Mouse (Mus musculus): Measurements from ENCODE around the gene Spns2. TPM values are rescaled to one million over a fixed set of nuclear protein-coding genes. Genes with fewer than 3 reads are reported as not detected.
A peak's percentile ranks its signal among the peaks of the same experiment; 100 is the strongest.

The Spns2 gene
- total RNA-seq, 1 experiment from 2014 or later: 6.9 TPM

DNA sequence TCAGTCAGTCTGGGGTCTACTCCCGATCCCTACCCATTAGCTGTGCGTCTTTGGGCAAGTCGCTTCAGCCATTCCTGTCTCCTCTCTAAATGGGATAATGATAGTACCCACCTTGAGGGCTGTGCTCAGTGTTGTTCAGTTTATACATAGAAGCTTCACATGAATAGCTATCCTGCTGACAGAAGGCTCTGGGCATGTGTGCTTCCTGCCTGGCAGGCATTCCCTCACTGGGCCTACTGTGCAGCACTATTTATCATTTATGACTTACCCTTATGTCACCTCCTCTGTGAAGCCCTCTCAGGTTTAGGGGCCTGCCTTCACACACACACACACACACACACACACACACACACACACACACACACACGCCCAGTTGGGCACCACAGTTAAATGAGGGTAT is 10.4 kb upstream of the Spns2 start:
- DNase-seq: no peak

DNA sequence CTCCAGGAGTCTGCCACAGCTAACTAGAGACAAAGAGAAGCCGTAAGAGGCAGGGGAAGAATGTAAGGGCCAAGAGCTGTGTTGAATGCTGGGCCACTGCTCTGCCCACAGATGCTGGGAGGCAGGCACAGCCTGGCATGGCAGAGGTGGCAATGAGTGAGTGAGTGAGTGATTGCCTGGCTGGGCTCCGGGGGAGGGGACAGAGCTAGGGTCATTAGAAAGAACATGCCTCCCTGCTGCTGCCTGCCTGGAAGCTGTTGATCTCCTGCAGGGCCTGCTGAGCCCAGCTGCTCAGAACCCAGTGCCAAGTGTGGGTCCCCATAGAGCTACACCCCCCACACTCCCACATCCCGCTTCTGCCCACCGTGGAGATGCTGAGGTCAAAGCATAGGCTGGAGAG is 7.7 kb upstream of the Spns2 start:
- no peak for DNase-seq

DNA sequence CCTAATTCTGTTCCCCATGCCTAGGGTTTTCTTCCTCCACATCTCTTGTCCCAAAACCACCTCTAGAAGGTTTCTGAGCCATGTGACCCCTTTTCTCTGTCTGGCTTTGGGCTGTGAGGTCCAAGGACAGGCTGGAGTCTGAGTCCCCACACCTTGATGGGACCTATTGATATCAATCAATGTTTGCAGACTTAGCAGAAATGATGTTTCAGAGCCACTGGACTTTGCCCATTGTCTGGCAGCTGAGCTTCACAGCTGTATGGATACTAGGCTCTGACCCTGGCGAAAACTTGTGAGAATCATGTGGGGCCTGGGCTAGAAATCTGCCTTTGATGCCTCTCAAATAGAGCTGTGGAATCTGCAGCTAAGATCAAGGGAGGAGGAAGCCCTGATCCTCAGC is 7.1 kb upstream of the Spns2 start:
- no peak for DNase-seq

DNA sequence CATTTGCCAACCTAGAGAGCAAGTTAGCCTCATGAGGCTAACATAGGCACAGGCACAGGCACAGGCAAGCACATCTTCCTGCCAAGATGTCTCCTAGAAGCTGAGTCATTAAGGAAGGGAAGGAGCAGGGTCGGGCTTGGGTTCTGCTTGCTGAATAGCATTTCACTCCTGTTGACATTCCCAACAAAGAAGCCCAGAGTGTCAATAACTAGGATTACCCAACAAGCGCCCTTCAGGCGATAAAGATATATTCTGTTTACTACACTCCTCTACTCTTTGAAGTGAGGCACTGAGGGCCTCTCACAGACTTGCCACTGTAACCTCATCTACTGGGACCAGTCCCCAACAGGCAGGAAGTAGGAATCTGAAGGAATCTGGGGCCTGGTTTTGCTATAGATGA is 6.4 kb upstream of the Spns2 start:
- no peak for DNase-seq

DNA sequence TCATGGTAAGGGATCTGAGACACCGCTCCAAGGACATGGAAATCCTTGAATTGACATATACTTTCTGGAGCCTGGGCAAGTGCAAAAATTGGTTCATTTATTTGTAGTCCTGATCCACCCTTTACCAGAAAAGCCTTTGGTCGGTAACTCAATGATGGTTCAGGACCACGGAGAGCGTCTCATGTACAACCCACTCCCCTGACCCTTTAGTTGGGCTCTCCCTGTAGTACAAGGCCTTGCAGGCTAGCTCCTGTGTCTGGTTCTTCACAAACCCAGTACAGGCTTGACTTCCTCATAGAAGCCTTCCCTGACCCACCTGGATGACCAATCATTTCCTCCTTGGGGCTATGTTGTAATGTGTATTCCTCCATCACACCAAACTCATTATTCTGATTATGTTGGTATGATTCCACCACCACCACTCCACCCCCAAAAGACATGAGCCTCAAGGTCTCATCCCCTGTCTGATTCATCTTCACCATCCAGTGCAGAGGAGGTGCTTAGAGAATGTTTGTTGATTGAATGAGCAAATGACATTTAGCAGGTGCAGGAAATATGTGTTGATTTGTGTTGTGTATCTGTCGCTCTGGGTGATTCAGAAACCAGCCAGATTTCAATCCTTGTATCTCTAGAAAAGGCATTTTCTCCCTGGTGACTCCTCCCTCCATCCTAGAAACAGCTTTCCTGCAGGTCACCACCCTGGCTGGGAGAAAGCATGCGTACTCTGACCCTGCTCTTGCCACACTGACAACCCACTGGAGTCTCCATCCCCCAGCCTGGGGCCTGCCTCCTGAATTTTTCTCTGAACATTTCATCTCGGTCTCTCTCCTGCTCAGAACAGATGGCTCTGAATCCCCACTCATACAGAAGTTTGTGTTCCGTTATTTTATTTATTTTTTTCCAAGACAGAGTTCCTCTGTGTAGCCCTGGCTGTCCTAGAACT is 4.6 kb upstream of the Spns2 start:
- DNase-seq: no peak

DNA sequence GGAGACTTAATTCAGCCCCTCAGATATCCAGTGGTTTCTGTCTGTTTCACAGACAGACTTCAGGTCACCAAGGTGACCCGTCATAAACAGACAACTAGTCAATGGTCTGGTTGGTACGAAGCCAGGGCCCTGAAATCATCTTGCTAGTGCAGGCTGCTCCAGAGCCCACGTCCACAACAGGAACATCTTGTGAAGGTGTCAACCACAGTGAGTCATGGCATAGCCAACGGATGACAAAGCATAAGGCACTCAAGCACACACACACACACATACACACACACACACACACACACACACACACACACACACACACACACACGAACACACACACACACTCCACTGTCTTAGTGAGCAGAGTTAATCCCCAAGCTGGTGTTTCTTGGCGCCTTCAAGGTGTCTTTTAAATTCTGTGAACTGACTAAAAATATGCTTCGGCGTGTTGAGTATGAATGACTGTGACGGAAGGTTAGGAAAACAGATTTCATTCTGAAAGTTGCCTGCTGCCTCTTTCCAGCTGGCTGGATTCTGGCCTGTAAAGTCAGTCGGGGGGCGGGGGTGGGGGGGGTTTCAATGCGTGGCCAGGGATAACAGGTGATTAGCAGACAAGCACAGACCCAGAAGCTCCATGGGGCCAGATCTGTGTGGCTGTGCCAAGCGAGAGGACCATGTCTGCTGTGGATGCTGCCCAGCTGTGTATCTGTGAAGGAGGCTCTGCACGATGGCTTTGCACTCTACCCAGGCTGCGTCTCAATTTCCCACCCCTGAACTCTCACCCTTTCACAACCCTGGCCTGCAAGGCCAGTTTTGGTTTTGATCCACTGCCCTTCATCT is 1.6 kb upstream of the Spns2 start:
- no peak for DNase-seq

DNA sequence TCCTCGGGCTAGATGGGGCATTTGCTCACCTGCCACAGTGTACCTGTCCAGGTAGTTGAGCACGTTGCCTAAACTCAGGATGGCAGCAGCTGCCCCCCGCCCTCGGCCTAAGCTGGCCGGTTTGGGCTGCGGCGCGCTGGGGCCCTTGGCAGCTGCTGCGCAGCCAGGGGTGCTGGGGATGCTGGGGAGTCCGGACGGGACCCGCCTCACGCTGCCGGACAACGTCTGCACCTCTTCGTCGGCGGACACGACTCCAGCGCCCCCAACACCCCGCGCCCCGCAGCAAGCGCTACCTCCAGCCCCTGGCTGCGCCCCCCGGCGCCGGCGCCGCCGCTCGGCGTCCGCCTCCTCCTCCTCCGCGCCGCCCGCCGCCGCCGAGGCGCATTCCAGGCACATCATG is 307 bp downstream of the Spns2 start:
- peak; percentile 20 for DNase-seq

DNA sequence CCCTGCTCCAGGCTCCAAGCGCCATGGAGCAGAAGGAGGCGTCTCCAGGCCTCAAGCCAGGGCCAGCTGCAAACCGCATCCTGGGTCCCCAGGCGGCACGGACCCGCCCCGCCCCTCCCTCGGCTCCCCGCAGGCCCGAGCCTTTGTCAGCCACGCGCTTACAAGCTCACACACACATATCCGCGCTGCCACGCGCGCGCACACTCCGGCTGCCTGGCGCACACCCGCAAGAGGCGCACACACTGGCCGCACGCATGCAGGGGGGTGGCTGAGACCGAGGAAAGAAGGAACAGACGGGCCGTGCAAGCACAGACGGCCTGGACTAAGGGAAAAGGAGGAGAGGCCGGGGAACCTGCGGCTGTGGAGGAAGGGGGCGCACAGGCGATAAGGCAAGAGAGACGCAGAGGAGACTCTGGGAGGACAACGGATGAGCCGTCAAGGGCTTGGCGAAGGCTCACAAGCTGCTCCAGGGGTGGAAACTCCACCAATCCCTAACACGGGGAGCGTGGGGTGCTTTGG is 892 bp downstream of the Spns2 start:
- DNase-seq: peak; percentile 43

DNA sequence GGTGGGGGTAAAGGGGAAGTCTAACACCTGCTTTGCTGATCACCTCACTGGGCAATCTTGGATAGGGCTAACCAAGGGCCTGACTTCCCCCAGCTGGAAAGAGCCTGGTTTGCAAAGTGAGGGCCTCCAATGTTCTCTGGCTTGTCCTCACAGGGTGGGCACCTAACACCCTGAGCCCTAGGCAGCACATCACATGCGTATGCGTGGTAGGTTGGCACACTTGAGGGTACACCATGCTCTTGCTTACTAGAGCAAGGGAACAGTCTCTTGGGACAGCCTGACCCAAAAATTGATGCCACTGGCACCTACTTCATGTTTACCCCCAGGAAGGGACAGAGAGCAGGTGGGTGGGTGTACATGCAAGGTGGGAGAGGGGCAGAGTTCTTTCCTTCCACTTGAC is 2.0 kb downstream of the Spns2 start:
- DNase-seq: no peak

DNA sequence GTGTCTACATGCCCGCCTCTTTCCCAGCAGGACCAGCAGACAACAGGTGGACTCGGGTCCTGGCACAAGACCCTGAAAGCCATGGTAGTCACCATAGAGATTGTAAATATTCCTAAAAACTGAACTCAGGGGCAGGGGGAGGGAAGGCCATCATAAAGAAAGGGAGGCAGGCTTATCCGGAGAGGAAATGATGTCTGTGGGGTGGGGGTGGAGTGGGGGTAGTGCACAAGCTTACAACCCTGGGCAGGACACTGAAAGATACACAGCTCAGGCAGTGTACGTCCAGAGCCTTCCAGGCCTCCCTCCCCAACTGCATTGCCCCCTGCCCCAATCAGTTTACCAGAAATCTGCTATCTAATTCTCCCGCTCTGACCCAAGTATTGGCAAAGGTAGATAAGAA is 2.5 kb downstream of the Spns2 start:
- no peak for DNase-seq

DNA sequence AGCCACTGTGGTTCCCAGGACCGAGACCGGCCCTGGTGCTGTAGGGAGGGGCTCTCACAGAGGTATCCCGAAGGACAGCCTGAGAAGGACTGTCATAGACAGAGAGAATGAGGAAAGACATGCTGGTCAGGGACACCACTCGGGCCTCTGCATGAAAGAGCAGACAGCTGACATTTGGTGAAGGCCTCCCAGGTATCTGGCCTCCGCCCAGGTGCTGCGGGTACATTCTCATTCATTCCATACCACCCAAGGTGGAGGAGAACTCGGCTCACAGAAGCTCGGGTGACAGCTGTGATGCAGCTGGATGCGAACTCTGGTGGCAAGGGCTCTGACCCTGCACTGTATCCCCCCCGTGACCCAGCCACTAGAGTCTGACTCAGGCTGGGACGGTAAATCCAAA is 3.7 kb downstream of the Spns2 start:
- DNase-seq: no peak

DNA sequence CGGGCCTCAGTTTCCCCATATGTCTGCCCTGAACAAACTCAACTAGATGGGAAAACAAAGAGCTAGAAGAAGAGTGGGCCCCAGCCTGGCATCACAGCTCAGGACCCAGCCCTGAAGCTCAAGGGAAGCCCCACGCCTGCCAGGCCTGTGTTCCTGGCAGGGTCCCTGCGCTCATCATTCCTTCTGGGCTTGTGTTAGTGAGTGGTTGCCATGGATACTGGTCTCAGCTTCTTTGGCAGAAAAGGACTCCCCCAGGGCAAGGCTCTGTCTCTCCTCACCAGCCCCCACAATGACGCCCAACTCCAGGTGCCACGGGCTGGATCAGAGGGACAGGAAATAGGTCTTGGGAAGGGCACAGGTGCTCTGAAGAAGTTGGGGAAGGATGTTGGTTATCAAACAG is 4.5 kb downstream of the Spns2 start:
- no peak for DNase-seq

DNA sequence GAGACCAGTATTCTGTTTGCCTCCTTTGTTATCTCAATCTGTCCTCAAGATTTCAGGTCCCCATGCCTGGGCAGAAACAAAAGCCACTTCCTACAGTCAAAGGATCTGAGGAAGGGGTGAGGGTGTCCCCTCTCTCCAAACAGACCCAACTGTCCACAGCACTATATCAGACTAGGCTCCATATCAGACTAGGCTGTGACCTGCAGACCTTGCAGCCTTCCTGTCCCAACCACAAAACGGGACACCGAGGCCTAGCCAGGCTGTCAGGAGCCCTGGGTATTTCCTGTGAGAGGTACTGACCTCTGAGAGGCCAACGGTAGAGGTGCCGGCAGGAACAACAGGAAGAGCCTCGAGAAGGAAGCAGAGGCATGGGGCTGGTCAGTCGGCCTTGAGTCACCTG is 5.2 kb downstream of the Spns2 start:
- no peak for DNase-seq

DNA sequence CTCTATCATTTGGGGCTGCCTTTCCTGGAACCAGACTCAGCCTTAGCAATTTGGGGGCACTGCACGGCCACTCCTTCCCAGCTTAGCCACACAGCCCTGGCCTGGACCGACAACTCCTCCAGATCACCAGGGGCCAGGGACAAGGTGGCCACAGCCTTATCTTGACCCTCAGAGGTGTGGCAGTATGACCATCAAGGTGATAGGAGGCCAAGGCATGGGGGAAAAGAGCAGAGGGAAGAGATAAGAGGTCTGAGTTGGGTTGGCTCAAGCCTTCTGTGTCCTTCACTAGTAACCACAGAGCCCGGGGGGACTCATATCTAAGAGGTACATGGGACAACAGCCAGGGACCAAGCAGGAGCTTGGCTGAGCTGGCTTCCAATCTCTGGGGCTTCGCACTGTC is 7.8 kb downstream of the Spns2 start:
- DNase-seq: no peak

DNA sequence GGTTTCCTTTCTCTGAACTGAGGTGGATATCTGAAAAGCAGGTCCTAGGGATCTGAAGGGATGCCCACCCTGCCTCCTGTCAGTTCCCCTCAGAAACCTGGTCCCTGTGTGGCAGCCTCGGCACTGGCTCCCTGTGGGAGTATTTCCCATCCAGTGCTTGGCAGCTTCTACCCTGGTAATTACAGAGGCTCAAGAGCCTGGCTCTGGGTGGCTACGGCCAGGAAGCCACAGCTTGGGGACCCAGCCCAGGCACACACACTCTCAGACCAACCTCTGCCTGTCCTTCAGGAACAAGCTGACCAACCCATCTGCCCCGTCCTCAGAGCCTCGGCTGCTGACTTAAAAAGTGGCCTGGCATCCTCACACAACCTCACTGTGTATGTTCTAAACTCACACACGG is 8.4 kb downstream of the Spns2 start:
- DNase-seq: no peak

DNA sequence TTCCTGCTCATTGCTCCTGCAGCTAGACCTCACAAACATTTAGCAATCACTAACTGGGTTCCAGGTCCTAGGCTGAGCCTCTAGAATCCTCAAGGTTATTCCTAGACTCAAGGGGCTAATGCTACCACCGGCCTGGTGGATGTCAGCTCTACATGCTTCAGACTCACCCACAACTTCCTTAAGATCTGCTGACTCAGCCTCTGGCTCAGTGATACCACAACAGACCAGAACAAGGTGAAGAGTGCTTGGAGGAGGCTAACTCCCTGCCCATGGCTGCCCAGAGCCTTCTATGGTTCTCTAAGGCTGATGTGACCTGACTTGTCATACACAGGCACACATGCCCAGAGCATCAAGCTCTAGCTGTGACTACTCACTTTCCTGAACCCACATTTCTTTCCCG is 10.2 kb downstream of the Spns2 start:
- no peak for DNase-seq

DNA sequence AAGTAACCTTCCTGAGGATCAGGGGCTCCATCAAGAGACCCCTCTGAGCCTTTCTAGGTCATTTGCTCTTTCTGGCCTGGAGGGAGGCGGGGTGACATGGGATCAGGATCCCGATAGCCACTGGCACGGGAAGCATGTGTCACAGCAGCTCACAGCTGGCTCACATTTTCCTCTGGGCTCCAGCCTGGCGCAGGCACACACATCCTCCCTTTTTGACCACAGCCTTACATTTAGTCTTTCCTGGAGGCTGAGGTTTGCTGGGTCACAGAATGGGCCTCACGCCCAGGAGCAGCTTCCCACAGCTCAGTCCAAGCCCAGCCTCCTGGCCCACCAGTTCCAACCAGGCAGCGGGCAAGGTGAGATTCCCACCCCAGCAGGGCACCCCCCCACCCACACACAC is 11.5 kb downstream of the Spns2 start:
- DNase-seq: no peak

DNA sequence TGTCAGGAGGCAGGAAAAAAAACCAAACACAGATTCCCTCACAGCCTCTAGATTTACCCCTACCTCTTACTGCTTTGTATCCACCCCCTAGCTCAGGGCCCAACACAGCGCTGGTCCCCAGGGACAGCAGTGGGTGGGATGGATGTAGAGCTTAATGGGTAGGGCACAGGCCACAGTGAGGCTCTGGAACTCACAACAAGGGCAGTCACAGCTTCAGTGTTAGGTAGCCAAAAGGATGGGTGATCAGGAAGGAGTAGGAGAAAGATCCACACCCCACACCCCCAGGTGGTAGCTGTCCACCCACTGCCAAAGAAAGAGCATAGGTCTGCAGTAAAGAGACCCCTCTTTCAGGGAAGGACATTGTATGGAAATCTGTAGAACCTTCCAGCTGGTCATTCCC is 12.1 kb downstream of the Spns2 start:
- DNase-seq: no peak

DNA sequence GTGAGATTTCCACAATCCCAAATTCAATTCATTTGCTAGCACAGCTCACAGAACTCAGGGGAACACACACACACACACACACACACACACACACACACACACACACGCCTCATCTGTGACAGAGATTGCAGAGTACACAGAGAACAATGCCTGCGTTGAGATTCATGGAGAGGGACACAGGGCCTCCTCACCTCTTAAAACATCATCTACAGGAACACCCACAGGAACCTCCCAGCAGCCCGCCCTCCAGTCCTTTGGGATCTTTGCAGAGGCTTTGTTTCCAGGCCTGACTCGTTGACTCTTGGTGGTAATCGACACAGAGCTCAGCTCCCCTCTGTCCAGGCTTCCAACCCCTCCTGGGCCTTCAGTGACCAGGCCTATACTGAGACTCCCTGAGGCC is 12.5 kb downstream of the Spns2 start:
- DNase-seq: no peak

DNA sequence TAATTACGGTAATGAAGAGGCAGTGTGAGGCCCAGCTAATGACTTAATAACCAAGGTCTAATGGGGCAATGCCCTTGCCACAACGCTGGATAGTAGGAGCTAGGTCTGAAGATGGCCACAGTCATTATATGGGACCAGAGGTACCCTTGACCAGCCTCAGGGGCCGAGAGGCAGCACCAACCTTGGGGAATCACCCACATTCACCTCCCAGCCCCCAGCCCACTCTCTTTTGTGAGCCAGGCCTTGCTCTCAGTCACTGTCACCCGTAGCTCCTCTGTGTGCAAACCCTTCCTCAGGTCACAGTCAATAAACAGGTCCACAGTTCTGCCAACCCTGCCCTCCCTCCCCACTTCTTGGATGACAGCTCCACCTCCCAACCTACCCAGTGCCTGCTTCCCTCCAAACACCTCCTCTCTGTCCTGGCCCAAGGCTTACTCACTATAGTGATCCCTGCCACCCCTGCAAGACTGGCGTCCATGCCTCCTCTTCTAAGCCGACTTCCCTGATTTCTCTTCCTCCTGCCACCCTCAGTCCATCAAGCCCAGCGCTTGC is 13.6 kb downstream of the Spns2 start:
- no peak for DNase-seq

DNA sequence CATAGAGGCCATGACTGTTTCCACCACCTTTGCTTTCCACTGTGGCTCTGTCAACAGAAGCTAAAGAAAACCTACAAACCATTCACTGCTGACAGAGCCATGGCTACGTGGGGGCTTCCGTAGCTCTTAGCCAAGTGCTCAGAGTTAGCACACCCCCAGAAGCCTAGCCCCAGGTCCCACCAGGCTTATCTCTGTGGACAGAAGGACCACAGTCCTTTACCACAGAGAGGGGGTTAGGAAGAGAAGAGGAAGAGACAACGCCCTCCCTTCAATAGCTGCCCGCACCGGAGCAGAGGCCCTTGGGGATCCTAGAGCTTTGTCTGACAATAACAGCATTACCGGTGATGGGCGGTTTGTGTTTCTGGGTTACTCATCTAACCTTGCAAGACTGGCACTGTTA is 14.3 kb downstream of the Spns2 start:
- DNase-seq: no peak

DNA sequence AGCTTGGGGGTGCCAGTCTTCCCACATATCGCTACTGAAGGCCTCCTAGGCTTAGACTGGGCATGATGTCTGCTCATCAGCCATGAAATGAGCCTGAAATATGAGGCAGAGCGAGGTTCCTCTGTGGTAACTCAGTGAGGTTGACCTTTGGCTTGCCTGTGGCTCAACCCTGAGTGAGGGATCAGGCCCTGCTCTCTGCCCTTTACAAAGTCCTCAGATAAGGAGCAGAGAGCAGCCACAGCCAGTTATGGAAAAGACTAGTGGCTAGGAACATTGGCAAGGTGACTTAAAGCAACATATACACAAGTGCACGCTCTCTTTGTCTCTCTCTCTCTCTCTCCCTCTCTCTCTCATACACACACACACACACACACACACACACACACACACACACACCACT is 14.8 kb downstream of the Spns2 start:
- no peak for DNase-seq

DNA sequence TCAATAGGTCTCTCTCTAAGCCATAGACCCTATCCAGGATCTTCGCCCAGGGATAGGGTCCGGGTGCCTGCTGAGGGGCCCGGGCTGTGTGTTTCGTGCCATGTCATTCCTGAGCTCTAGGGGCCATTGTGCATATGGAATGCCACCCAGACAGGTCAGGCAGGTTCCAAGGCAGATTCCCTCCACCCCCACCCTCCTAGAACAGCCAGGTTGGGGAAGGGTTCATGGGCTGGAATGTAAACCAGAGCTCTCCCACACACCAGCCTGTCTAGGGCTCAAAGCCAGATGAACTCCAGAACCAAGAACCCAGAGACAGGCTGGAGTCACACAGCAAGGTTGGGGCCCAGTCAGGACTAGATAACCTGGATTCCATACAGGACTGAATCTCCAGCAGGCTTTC is 16.2 kb downstream of the Spns2 start:
- DNase-seq: no peak

Measured in adrenal gland, postnatal 14 days (tissue).